Mouse (Mus musculus): ENCODE data around the gene Cd3g. TPM values are rescaled to one million over a fixed set of nuclear protein-coding genes. Genes with fewer than 3 reads are reported as not detected.

The Cd3g gene
- 10 to 100 TPM in 1 of 2 experiments, under 1 TPM in 1; 0.86 to 11.7 TPM for total RNA-seq (2021)
- long read RNA-seq, experiment 1, transcript Cd3g-201 (7 exons, 1,023 nt), result major isoform, 7 of 8 reads
- long read RNA-seq, experiment 1, partial matches to known transcripts, result 0 of 8 reads
- long read RNA-seq, experiment 1, other reads (novel, unspliced or antisense), result 1 of 8 reads
- long read RNA-seq, experiment 2, result 0 reads

DNA sequence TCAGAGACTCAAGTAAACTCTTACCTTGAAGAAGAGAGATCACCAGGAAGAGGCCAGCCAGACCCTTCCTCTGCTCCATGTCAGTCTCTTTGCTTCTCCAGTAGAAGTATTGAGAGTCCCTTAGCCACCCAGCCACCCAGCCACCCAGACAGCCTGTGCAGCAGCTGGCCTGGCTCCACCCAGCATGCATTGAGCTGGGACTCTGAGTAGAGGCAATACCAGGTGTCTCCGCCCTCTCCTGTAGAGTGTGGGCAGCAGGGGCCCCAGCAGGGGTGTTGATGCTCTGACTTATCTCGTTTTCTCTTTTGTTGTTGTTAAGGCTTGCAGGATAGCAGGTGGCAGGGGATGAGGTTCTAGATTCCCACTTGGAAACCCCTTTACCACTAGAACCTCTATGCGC is at the start of gene Cd3g:
Cd3g (minus strand) TSS at position 190 of the 400 bp plus-strand sequence.
- intact Hi-C loops (cut with DNase I), result no loop called here
- no peak for DNase-seq

DNA sequence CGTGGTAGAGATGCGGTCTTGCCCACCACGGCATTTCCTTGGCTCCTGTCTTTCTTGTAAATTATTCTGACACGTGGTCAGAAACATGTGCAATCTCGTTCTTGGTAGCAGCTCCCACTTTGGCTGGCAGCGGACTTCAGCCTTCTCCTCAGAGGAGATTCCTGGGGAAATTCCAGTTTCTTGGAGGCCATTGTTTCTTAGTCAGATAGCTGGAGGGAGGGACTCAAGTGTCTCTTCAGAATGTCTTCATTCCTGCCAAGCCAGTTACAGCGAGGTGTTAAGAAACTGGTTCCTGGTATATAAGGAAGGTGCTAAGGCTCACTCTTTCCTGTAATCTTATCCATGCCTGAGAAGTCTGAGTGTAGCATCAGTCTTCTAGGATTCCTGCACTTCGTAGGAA is 47.1 kb upstream of the Cd3g start:
- intact Hi-C loops (cut with DNase I), result no loop called here
- no peak for DNase-seq

DNA sequence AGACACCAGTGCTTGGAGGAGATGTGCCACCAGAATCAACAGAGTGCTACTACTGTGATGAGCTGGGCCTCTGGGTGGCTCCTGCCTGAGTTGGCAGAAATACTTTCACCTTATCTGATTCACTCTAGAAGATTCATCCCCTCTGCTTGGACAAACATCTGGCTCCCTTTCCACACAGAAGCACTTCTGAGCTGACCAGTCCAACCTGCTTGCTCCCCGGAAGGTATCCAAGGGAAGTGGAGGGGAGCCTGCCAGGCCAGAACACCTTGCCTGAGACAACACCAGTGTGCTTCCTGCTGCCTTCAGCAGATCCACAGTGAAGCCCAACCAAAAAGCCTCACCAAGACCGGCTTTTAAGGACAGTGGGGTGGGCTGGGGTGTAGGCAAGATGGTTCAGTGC is 44.0 kb upstream of the Cd3g start:
- intact Hi-C loops (cut with DNase I), result no loop called here
- no peak for DNase-seq

DNA sequence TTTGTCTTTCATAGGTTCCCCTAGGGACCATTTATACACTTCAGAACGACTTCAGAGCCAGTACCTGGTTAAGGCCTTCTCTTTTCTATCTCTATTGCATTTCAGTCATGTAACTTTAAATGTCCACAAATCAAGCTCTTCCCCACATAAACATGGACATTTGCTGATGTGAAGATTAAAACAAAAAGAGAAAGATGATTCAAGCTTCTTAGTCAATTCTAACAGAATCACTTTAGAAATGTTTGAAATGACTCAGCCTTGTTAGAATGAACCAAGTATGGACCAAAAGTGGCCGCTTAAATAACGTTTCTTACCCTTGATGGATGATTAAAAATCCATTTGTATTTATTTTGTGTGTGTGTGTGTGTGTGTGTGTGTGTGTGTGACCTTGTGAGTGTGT is 43.4 kb upstream of the Cd3g start:
- DNase-seq, result no peak
- intact Hi-C loops (cut with DNase I), result no loop called here

DNA sequence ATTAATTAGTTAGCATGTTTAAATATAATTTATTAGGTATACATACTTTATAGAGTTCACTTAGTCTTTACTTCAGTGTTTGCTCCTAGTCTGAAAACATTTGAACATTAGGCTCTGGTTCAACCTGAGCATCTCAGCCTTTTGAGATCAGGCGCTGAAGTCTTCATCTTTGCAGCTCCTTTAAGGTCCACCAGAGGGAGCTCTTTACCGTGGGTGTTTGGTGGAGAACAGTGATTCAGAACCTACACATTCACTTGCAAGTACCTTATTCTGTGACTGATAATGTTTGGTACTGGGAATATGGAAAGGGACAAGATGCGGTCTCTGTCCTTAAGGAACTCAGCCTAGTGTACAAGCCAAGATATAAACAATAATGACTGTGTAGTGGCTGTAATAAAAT is 42.6 kb upstream of the Cd3g start:
- DNase-seq, result peak; percentile 40 to 71
- intact Hi-C loops (cut with DNase I), result loop anchor here (1.0 kb wide), 1 partner anchor 124 kb away; no protein-coding TSS in a partner anchor

DNA sequence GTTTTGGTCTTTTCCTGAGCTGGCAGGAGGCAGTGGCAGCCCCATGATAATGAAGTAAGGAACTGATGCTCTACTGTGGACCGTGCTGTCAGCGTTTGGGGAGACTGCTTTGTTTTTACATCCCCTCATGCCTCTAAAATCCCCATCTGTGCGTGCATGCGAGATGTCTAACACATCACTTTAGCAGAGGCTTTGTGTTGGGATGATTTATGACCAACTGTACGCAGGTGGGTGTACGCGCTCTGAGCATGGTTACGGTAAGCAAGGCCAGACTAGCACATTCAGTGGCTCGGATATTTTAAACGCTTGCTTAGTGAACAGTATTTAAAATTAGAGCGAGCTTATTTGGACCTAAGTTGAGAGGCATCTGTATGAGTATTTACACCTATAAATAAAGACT is 37.8 kb upstream of the Cd3g start:
- no peak for DNase-seq
- intact Hi-C loops (cut with DNase I), result no loop called here

DNA sequence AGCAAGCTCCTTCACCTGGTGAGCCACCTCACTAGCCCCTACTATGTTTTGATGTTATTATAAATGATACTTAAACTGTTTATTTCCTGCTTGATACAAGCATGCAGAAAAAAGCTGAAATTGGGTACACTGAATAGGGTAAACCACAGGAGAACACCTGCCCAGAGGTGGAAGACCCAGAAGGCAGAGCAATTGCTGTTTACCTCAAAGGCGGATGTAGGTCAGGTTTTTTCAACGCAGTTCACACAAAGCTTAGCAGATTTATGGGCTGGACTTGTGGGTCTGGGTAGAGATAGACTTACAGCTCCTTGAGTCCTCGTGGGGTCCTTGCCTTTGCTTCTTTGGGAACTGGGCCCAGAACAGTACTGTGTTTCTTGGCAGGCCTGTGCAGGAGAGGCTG is 35.6 kb upstream of the Cd3g start:
- intact Hi-C loops (cut with DNase I), result no loop called here
- no peak for DNase-seq

DNA sequence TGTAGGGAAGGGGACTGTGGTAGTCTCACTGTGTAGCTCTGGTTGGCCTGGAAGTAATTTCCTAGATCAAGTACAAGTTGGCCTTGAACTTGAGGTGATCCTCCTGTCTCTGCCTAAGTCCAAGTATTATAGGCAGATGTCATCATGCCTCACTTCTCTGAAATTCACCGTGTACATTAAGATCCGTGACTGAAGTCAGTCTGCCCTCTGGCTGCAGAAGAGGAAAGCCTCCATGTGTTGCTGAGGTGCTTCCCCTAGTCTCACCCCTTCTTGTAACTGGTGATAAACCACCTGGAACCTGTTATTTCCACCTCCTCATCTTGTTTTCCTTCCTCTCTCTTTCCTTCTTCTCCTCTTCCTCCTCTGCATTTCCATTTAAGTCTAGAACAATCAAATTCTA is 34.6 kb upstream of the Cd3g start:
- intact Hi-C loops (cut with DNase I), result no loop called here
- DNase-seq, result no peak

DNA sequence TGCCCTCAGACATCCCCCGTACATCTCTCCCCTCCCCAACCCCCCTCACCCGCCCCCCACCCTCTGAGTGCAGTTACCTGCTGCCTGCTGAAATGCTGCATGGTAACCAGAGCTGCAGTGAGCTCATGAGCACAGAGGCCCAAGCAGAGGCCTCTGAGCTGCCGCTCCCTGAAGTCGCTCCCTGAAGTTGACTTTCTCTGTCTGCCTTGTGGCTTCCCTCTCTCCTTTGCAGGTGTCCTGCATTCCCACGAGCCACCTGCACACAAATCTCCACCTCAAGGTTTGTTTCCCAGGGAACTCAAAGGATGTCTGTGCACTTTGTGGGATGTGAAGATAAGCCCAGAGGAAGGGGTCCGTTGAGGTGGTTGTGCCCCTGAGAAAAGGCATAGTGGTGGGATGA is 31.1 kb upstream of the Cd3g start:
- intact Hi-C loops (cut with DNase I), result no loop called here
- DNase-seq, result no peak

DNA sequence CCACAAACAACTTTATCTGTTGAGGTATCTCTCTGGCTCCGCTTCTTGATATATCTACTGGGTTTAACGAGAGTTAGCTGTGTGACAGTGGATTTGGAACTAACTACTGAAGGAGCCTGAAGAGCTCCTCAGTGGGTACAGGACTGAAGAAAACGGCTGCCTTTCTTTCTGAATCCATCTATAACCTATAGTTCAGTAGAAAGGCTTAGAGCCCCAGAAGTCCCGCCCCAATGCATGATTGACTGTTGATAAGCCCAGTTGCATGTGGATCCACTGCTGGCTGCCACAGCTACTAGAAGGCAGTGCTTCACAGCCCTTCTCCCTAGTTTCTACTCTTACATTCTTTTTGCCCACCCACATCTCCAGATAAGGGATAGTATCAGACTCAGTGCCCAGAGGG is 30.2 kb upstream of the Cd3g start:
- intact Hi-C loops (cut with DNase I), result no loop called here
- DNase-seq, result no peak

DNA sequence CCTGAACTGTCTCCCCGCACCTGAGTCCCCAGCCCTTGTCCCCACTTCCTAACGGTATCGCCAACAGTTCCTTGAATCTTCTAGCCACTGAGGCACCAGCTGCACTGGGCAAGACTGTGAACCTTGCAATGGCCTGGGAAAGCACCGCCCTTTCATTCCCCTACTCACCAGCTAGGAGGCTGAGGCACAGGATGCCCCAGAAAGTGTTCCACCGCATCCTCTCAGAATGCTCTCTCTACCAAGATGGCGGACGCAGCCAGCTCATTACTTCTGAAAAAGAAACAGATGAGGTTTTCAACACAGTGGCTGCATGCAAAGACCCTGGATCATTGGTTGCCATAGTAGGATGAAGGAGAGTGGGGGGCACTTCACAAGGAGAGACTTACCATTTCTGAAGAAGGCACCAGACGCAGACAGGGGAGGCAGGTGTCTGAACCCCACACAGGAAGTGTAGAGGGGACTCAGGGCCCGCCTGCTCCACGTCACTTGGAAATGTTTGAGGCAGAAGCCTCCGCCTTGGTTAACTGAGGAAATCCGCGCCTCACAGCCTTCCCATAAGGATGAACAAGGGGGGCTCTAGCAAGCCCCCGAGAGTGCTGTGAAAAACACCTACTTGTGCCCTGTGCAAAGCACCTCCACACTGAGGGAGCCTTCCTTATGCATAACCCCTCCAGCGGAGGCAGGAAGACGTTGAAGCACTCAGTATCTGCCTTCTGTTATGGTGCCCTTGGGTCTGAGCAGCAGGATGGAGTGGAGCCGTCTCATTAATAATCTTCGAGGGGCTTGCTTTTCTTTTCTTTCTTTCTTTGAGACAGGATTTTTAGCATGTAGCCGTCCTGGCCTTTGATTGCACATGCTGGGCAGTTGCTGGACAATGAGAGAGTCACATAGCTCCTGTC is 29.2 kb upstream of the Cd3g start, which contains the start of gene Cd3e:
Cd3e (minus strand) TSS at position 448 of the 899 bp plus-strand sequence.
- DNase-seq, result no peak
- intact Hi-C loops (cut with DNase I), result no loop called here

DNA sequence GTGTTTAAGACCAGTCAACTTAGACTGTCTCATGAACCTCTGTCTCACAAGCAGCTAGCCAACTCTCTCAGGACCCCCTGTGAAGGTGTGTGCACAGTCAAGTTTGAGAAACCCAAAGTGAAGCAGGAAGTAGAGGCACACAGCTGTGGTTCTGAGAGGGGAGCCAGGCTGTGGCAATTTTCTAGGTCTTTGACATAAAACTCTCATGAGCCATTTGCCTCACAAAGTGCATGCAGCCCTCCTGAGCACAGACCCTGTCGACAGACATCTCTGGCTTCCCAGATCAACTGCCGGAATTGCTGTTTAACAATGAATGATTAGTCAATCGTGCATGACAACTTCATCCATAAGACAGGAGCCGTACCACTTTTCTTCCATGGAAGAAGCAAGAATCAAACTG is 28.1 kb upstream of the Cd3g start:
- DNase-seq, result no peak
- intact Hi-C loops (cut with DNase I), result no loop called here

DNA sequence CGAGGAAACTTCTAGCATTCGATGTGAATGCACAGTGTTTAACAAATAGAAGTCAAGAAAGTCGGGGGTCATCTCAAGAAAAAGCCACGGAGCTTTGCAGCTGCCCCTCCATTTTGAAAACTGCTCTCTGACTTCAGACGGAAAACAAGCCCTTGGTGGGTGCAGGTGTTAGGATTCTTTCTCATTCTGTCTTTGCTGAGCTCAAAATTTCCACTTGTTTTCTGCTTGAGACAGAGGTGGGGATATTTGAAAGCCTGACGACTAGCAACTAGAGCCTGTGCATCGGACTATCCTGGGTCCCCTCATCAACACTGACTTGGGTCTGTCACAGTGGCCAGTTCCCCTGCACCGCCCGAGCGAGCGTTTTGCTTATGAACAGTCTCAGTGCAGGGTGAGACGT is 27.2 kb upstream of the Cd3g start:
- DNase-seq, result no peak
- intact Hi-C loops (cut with DNase I), result no loop called here

DNA sequence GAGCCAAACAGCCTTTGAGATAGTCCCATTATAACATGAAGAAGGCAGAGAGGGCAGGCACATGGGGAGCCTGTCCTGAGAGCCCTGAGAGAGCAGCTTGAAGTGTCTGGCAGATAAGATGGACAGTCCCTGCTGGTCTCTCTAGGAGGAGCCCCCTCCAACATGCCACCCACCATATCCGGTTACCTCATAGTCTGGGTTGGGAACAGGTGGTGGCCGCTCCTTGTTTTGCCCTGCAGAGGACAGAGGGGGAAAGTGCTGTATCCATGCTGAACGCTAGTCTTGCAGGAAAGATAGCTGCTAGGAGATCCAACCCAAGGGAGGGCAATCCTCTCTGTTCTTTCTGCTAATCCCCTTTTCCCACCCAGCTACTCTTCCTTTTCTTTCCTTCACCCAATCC is 20.0 kb upstream of the Cd3g start:
- intact Hi-C loops (cut with DNase I), result no loop called here
- DNase-seq, result no peak

DNA sequence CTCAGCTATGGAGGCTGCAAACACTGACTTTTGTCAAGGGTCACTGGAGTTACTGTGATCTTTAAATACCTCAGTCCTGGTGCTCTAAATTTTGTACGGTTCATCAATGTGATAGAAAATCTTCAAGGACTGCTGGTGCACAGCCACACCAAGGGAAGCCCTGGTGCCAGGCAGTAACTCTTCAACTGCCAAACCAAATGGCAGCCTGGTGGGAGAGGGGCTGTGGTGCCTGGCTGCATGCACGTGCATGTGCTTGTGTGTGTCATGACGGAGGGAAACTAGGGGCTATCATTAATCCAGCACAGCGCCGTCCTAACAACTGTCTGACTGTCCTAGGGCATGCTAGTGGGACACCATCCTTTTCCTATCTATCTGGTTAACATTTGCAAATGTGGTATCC is 19.5 kb upstream of the Cd3g start:
- intact Hi-C loops (cut with DNase I), result no loop called here

DNA sequence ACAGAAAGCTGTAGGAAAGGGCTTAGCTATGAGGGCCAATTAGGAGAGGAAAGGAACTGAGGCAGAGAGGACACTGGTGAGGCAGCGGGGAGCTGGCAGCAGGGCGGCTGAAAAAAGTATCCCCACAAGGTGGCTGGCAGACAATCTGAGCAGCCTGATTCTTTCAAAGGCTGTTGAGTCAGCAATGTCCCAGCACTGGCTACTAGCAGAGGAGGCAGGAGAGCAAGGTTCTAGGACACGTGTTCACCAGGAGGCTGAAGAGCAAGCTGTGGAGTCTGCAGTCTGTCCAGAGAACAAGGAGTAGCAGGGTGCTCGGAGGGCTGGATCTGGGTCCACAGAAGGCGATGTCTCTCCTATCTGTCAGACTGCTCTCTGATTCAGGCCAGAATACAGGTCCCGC is 18.9 kb upstream of the Cd3g start:
- intact Hi-C loops (cut with DNase I), result no loop called here
- DNase-seq, result no peak

More for the DNA sequence above, 19.5 kb upstream of the Cd3g start:
- DNase-seq, result no peak

DNA sequence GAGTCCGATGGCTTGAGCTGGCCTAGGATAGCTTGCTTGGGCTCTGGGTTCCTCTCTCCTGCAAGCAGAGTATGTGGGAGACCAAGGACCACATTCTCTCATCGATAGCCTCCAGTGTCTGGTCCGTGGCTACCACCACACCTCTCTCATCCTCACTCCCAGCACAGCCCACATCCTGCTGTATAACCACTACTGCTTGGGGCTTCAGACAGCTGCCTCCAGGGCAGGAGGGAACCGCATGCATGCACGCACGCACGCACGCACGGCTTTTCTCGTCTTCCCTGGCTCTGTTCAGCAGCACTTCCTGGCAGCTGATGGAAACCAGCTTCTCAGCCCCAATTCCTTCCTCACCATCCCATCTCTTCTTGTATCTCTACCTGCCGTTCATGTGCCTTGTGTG is 17.9 kb upstream of the Cd3g start:
- intact Hi-C loops (cut with DNase I), result no loop called here
- DNase-seq, result no peak

DNA sequence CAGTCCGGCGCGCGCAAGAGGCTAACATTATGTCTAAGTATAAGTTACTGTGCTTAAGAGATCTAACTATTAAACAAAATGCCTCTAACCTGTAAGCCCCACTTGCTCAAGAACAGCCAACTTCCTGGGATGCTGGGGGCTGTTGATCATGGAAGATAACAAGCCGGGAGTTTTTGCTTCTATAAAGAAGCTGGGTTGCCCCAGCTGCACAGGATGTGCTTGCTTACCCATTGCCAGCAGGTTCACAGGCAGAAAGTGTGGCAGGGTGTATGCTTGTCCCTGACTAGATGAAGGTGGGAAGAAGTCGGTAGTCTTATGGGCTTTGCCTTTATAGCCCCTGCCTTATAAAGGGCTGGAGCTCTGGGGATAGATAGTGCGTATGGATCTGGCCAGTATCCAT is 16.4 kb upstream of the Cd3g start:
- intact Hi-C loops (cut with DNase I), result no loop called here
- DNase-seq, result no peak

DNA sequence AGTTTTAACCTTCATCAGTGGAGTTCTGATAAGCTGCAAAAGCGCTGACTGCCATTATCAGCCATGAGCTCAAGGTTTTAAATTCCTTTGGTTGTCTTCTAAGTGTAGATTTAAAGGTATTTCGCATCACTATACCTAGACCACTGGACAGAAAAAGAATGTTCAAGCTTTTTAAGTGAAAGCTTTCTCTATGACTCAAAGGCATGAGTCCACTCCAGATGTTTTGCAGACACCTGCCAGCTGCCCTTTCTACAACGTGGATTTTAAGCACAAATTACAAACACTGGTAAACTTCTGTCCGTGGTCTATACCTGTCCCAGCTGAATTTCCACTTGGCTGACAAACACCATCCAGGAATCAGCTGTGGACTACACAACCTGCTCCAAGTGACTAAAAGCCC is 14.7 kb upstream of the Cd3g start:
- no peak for DNase-seq
- intact Hi-C loops (cut with DNase I), result no loop called here

DNA sequence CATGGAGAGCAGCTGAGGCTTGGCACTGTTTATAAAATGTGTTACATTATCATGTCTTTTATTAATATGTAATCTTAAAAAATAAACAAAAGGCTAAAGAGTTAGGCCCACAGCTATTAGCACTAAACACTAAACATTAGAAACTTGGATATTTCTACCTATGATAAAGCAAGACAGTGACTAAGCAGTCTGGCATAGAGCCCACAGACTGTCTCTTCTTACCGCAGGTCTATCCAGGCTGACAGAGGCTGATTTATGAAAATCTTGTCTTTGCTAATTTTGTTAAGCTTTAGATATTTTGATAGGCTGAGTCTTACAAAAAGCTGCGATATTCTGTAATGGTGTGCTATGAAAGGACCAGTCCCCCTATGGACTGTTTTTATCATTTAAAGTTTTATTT is 13.0 kb upstream of the Cd3g start:
- no peak for DNase-seq
- intact Hi-C loops (cut with DNase I), result no loop called here

DNA sequence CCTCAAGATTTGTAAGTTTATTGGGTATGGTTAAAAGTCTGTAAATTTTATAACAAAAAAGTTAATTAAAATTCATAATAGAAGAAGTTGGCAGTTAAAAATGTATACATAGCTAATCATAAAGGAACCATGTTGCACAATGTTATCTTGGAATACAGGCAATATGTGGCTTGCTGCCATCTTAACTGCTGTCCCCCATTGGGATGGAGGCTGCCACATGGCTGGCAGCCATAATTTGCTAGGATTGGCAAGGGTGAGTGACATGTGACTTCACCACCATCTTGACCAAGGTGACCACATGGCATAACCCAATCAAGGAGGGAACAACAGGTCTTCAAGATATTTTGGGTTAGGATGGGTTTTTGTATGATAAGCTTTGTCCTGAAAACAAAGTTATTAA is 12.0 kb upstream of the Cd3g start:
- intact Hi-C loops (cut with DNase I), result no loop called here
- no peak for DNase-seq

DNA sequence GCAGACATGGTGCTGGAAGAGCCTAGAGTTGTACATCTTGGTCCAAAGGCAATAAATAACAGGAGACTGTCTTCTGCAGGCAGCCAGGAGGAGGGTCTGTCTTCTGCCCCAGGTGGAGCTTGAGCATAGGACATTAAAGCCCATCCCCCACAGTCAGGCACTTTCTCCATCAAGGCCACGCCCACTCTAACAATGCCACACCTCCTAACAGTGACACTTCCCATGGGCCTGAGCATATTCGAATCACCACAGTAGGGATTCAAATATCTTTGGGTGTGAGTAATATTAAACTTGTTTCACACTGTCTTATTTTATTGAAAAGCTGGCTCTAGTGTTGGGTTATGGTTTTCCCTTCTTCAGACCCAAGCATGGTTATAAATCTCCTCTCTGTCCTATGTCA is 11.6 kb upstream of the Cd3g start:
- no peak for DNase-seq
- intact Hi-C loops (cut with DNase I), result no loop called here
